Mouse (Mus musculus): ENCODE measurements around the gene Upp1. TPM values are rescaled to one million over a fixed set of nuclear protein-coding genes. Genes with fewer than 3 reads are reported as not detected.
"Not testable (repeated sequence)": the region's sequence is repeated elsewhere in the genome, so short reads cannot be mapped to it uniquely, and the experiment has no call there.

Gene Upp1
- total RNA-seq, 2 experiments from 2014 or later: not detected

GRCm38 (mm10) chr11:9148206-9148605, 30.3 kb downstream of the Upp1 start:
- no peak for ATAC-seq (replicated peaks; ENCODE audit: low FRiP score, low TSS enrichment, poor library complexity, severe bottlenecking)

GRCm38 (mm10) chr11:9150403-9150802, 32.5 kb downstream of the Upp1 start:
- not testable (repeated sequence) for ATAC-seq (replicated peaks; ENCODE audit: low FRiP score, low TSS enrichment, poor library complexity, severe bottlenecking)

- ATAC-seq (replicated peaks; ENCODE audit: low FRiP score, low TSS enrichment, poor library complexity, severe bottlenecking): no peak
These were observed 42.0 kb downstream of the Upp1 start for GRCm38 (mm10) chr11:9159953-9160352.

- no peak for ATAC-seq (replicated peaks; ENCODE audit: low FRiP score, low TSS enrichment, poor library complexity, severe bottlenecking)
These were observed 49.4 kb downstream of the Upp1 start for GRCm38 (mm10) chr11:9167331-9167730.

GRCm38 (mm10) chr11:9181477-9181876, 63.6 kb downstream of the Upp1 start:
- ATAC-seq (replicated peaks; ENCODE audit: low FRiP score, low TSS enrichment, poor library complexity, severe bottlenecking): no peak

Other genes with a start within 250 kb of the Upp1 start
- 0.11 TPM in 1 of 2 replicates, not detected in the other for gene Pkd1l1, start 144.8 kb upstream of the Upp1 start, total RNA-seq (2014; fragmentation: Nextera tagmentation)
- not detected in 2 replicates for gene Pkd1l1, start 144.8 kb upstream of the Upp1 start, total RNA-seq (2017)
- gene Hus1, start 106.9 kb upstream of the Upp1 start, total RNA-seq (2014; fragmentation: Nextera tagmentation): 36.2 and 36.5 TPM in 2 replicates
- gene Hus1, start 106.9 kb upstream of the Upp1 start, total RNA-seq (2017): 28.1 and 30.3 TPM in 2 replicates
- gene Gm11992, start 69.5 kb upstream of the Upp1 start, total RNA-seq (2014; fragmentation: Nextera tagmentation): 0.92 TPM in 1 of 2 replicates, not detected in the other
- 0.38 TPM in 1 of 2 replicates, not detected in the other for gene Gm11992, start 69.5 kb upstream of the Upp1 start, total RNA-seq (2017)
- not detected in 2 replicates for gene Sun3, start 69.1 kb upstream of the Upp1 start, total RNA-seq (2014; fragmentation: Nextera tagmentation)
- gene Sun3, start 69.1 kb upstream of the Upp1 start, total RNA-seq (2017): not detected in 2 replicates
- 1.8 TPM in 1 of 2 replicates, not detected in the other for gene Abca13, start 73.8 kb downstream of the Upp1 start, total RNA-seq (2014; fragmentation: Nextera tagmentation)
- 0.08 and 0.66 TPM in 2 replicates for gene Abca13, start 73.8 kb downstream of the Upp1 start, total RNA-seq (2017)